Mouse (Mus musculus) spleen, embryonic (tissue): ENCODE results near the gene Armc9.

ENCODE experiments used
- CTCF ChIA-PET: fragments of 350-600 bp; sonication (Branson Sonifier 250); formaldehyde crosslinking; loops from one replicate; lab custom pipeline; 2022; lab: Charles Lee

Armc9 gene

DNA sequence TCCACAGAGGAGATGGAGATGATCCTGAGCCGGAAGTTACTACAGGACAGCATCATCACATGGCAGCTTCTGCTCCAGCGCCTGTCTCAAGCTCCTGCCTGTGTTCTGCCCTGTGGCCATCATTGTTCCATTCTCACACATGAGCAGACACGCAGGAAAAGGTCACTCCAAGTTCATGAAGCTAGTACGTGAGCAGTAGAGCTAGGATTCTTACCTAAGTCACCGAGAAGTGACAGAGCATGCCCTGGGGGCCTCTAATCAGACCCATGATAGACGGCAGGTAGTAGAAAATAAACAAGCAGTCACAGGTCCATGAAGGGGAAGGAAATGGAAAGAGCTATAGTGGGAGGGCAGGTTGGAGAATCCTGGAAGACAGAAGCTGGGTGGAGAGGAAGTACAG, 63.4 kb downstream of the Armc9 start:
- CTCF ChIA-PET, result interaction anchor here (0.9 to 1.1 kb wide), 2 partner anchors 46 to 84 kb away, joined by 3 to 4 read pairs; no protein-coding TSS in a partner anchor

DNA sequence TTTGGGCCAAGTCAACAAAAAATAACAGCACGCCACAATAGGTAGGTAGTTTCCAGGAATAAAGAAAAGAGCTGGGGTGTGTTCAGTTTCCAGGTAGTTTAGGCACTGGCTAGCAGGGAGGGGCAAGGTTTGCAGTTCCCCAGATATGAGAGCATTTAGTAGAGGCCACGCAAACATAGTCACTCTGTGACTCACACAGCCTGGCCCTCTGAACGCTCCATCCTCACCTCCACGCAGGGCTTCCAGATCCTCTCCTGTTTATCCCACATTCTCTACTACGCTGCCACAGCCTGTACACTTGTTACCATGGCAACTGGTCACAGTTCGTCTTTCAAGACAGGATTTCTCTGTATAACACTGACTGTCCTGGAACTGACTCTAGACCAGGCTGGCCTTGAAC, 70.6 kb downstream of the Armc9 start:
- CTCF ChIA-PET, result no interaction called here

DNA sequence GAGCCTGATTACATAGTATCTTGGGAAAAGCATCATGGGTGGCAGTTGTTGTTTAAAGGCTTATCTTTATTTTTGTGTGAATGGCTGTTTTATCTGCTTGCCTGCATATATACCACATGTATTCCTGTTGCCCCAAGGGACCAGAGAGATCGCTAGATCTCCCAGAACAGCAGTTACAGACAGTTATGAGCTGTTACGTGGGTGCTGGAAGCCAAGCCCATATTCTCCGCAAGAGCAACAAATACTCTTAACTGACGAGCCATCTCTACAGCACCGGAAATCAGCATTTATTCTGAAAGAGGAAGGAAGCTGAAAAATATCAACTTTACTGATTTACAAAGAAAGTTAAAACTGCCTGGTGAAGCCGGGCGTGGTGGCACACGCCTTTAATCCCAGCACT, 74.1 kb downstream of the Armc9 start:
- CTCF ChIA-PET, result no interaction called here

DNA sequence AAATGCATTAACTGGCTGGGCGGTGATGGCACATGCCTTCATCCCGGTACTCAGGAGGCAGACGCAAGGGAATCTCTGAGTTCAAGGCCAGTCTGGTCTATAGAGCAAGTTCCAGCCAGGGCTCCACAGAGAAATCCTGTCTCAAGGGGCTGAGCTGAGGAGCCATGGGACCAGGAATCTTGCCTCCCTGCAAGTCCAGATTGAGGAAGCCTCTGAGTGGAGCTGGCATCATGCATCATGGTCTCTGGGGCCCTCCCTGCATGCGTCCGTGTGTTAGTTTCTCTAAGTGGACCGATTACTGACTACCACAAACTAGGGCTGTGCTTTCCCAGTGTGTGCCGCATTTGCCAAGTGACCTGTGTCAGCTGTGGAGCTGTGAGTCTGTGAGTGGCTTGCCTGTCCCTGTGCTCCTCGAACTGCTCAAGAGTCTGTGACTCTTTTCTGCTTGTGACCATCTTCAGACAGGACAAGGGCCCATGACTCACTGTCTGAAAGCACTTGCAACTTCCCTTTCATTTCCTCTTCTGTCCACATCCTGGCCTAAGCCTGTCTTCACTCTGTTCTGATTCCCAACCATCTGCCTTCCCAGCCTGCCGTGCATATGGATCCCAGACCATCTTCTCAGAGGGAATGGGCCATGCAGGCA, 74.7 kb downstream of the Armc9 start:
- CTCF ChIA-PET, result interaction anchor here (0.6 kb wide), 1 partner anchor 1465 kb away, joined by 4 read pairs; no protein-coding TSS in a partner anchor

DNA sequence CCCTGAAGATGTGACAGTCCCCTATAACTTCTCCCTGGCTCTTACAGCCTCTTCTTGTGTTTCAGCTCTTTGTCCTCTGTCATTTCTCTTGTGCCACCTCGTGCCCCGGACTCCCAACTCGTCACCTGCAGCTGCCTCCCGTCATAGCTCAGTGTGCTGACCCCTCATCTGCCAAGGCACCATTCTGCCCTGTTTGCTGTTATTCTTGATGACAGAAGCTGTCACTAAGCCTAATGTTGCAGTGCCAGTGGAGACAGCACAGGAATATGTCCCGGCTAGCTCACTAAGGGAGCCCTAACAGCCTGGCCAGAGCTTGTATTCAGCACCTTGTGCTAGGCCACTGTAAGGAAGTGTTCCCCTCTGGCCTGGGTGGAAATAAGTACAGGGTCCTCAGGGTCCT, 78.1 kb downstream of the Armc9 start:
- CTCF ChIA-PET, result no interaction called here

DNA sequence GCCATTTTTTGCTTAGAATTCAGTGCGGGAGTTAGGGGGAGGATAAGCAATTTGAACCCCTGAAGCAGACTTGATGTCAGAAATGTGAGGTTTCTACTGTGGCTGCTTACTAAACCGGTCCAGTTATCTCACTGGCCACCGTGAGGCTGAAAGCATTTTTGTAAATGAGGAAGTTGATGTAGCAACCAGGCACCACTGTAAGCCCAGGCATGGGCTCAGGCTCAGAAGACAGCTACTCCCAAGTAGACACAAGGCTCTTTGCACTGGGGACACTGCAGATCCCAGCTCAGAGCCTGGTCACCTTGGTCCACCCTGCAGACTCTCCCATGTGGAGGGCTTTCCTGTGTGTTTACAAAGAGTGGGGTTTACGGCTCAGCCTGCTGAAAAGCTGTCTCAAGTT, 79.2 kb downstream of the Armc9 start:
- CTCF ChIA-PET, result no interaction called here

DNA sequence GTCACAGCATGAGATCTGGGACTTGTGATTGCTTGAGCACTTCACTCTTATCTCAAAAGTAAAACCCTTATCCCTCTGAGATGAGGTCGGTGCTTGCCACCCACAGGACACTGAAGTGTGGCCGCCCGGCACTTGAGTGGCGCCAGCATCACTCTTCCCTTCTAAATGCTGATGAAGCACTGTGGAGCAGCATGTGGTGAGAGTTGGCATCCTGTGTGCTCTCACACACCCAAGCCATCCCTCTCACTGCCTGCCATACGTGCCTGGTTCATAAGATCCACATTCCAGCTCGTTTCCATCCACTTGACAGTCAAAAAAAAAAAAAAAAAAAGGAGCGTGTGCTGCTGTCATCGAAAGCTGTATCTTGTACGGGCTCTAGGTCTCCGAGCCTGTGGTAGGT, 80.5 kb downstream of the Armc9 start:
- CTCF ChIA-PET, result interaction anchor here (0.6 kb wide), 1 partner anchor 200 kb away, joined by 3 read pairs; no protein-coding TSS in a partner anchor

DNA sequence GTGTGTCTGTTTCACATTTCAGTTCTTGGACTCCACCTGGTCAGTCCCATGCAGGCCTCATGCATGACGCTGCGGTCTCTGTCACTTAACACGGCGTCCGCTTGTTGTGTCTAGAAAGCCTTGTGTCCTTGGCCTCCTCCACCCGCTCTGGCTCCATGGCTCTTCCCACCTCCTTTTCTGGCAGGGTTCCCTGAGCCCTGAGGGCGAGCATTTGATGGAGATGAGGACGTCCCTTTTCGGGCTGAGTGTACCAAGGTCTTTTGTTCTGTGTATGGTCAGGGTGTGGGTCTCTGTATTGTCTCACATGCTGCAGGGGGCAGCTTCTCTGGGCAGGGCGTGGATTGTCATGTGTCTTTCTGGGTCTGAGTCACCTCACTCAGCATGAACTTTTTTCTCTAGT, 81.9 kb downstream of the Armc9 start:
- CTCF ChIA-PET, result no interaction called here

DNA sequence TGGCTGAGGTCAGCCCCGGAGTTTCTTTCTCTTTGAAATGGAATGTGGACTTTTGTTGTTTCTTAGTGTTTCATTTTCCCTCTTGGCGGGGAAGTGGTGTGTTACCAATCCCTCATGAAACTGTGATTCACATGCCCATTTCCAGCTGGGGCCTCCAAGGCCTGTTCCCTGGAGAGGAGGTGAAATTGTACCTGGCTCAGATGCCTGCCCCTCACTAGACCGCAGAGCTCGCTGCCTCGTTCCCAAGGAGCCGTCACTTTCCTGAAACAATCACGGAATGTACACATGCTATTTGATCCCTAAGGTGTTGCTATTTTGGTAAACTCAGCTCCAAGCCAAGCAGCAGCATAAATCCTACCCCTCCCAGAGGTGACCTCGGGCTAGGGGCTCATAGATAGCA, 84.4 kb downstream of the Armc9 start:
- CTCF ChIA-PET, result interaction anchor here (0.5 to 0.6 kb wide), 2 partner anchors 59 to 395 kb away, joined by 3 read pairs; no protein-coding TSS in a partner anchor

DNA sequence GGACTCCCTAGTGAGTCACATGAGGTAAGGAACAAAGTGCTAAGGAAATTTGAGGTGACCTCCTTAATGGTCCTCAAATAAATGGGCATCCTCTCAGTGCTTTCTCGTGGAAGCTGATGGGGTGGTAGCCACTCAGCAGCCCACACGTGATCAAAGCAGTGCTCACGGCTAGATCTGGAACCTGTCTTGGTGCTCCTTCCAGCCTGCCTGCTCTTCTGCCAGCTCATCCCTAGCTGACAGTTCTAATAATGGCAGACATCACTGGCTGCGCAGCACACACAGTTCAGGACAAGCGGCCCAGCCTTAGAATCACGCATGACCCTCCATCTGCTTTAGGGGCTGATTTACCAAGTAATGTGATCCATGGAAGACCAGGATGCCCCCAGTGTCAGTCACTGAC, 85.3 kb downstream of the Armc9 start:
- CTCF ChIA-PET, result no interaction called here

DNA sequence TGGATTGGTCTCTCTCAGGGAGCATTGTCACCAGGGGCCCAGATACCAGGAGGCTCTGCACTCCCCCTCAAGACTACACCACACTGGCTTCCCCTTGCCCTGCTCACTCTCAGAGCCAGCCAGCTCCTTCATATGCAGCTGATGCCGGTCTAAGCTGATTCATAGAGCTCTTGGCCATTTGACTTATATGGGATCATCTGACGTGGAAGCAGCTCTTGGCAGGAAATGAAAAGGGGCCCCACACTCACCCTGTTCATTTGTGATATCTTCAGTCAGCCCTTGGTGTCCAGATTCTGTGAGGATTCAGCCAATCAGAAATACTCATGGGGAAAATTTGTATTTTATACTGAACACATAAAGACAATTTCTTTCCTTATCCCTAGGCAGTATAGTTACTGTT, 86.4 kb downstream of the Armc9 start:
- CTCF ChIA-PET, result interaction anchor here (0.6 to 1.2 kb wide), 2 partner anchors 21 to 25 kb away, joined by 3 read pairs; no protein-coding TSS in a partner anchor

DNA sequence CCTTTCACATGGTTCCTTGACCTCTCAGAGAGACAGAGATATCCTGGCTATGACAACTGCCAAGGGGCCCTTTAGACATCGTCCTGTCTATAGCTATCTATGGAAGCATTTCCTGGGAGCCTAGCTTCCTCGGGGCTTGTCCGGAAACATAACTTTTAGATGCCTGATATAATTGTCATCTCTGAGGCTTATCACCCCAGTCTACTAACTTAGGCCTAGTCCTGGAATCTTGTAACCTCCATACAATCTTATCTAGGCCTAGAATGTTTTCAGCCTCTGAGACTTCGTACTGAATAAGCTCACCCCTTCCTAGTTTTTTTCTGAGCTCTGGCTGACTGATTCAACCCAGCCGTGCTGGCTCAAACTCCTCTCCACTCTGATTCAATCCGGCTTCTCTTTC, 88.9 kb downstream of the Armc9 start:
- CTCF ChIA-PET, result no interaction called here

DNA sequence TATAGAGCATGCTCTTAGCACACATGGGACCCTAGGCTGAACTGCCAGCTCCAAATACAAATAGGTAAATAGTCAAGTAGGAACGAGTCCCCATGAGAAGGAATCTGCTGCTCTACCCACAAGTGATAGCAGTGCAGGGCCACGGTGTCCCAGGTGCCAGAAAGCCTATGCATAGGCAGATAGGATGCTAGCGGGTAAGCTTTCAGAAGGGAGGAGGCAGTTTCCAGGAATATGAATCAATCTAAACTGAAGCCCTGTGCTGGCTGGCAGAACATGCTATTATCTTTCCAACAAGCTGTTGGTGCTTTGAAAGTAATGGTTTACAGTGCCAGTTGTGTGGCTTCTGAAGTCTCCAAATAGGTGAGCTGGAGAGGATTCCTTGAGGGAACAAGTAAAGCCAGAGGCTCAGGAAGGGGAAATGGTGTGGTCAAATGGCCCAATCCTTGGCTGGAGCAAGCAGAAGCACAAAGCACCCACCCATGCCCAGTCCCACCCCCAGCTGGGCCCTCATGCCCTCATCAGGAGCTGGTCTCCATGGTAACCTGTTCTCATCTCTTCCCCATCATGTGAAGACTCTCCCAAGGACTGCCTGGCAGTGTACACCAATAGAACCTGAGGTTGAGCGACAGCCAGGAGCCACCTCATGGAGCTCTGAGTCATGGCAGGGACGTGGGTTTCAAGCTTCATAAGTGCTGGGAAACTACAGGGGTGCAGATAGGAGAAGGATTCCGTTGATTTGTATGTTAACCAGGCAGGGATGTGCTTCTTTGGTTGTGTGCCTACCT, 90.9 kb downstream of the Armc9 start:
- CTCF ChIA-PET, result interaction anchor here (0.5 to 0.6 kb wide), 2 partner anchors 88 to 134 kb away, joined by 3 to 8 read pairs; no protein-coding TSS in a partner anchor

DNA sequence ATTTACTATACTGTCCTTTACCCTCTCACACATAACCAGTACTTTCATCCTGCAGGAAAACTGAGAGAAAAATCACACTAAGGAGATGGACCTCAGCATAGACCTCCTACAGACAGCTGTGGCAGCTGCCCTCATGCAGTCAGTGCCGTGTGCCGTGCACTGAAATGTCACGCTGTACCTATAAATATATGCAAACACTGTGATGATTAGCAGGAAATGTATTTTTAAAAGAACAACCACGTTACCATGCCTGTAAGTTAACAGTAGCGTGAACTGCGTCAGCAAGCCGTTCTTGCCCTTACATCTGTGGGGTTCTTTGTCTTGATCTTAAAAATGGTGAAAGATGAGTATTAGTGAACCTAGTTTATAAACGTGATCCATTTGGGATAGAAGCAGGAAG, 98.8 kb downstream of the Armc9 start:
- CTCF ChIA-PET, result interaction anchor here (0.7 kb wide), 1 partner anchor 105 kb away, joined by 4 read pairs; no protein-coding TSS in a partner anchor

DNA sequence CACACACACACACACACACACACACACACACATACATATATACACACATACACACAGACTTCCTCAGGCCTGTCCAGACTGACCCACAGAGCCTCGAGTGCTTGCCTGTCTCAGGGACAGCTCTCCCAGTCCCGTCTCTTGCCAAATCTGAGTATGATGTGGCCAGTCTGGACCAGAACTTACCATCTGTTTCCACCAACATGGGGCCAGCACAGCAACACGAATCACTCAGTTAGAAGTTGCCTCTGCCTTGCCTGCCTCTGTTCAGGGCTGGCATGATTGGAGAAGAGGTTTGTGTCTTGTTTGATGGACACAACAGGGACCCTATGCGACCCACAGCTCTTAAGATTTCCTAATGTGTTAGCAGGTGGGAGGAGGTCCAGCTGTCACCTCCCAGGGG, 101.7 kb downstream of the Armc9 start:
- CTCF ChIA-PET, result no interaction called here

DNA sequence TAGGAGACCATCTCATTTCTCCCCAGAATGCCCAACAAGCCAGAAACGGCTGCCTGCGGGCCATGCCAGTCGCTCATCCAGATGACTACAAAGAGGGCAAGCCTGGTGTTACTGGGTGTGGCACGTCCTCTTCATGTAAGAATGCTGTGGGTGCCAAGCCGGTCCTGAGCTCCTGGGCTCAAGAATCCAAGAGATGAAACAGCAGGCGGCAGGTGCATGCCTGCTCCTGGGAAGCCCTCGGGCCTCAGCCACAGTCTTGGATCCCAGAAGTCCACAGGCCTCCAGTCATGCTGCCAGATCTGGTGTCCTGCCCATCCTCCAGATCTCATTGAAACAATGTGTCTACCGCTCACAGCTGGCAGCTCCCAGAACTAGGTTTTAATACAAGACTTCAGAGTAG, 102.6 kb downstream of the Armc9 start:
- CTCF ChIA-PET, result no interaction called here

DNA sequence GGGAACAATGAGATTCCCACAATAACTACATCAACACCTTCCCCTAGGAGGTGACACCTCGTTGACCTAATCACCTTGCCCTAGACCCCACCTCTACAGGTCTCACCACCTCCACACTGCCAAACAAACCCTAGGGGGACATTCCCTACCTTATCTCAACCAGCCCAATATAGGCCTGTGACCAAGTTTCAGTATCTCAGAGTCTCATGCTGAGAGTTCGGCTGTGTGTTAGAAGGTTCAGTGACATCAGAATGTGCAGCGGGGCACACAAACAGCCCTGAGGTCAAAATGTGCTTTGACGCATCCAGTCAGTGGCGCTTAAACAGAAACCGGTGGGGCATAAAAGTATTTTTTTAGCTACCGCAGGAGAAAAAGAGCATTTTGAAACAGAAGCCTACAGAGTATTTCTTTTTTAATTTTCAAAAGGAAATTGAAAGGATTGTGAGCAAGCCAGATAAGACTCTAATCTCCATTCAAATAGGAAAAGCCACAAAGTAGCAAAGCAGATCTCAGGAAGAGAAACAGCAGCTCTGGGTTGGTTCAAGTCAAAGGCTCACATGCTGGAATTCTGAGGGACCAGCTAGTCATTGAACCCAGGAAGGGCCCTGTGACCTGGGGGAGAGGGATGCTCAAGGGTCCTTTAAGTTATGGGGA, 103.7 kb downstream of the Armc9 start:
- CTCF ChIA-PET, result no interaction called here

DNA sequence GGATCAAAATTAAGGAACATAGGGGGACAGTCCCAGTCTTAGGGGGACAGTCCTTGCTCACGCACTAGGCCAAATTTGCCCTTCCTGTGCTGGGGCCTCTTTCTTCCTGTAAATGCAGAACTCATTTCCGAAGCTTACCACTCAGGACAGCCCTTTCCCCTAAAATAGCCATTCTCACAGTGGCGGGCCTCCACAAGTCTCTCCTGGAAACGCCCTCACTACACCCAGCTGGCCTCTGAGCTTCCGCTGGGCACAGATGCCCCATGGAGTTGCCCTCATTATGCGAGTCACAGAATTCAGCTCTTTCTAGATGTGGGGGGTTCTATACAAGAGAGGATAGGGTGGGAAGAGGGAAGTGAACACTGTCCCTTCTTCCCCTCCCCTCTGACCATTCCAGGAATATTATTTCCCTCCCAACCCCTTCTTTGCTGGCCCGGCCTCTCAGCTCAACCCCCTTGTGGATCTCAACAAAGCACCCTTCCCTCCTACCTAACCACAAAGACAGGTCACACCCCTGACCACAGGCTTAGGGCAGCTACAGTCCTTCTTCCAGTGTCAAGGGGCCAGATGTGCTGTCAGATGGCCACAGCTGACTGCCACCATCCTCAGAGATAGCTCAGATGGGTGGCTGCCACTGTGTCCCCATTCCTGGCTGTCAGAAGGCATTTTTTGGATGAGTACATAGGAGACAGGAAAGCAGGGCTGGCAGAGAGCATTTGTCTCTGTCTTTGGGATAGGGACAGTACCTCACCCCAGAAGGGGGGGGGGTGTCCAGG, 109.2 kb downstream of the Armc9 start:
- CTCF ChIA-PET, result interaction anchor here (0.7 kb wide), 2 partner anchors 30 to 45 kb away, joined by 4 to 8 read pairs; no protein-coding TSS in a partner anchor

DNA sequence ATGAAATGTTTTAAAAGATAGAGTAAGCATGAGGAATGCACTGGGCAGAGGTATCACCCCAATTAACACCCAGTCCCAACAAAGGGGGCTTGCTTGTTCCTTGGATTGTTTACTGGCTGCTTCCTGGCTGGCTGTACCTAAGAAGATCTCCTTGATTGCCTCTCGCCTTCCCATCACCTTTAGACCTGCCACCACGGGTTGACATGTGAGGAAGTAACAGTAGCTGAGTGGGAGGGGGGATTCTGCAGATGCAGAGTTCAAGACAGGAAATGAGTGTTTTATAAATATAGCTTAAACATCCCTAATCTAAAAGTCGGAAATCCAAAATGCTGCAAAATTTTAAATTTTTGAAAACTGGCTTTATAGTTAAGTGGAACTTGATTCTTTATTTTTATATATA, 110.5 kb downstream of the Armc9 start:
- CTCF ChIA-PET, result interaction anchor here (0.8 kb wide), 1 partner anchor 86 kb away, joined by 6 read pairs; no protein-coding TSS in a partner anchor

DNA sequence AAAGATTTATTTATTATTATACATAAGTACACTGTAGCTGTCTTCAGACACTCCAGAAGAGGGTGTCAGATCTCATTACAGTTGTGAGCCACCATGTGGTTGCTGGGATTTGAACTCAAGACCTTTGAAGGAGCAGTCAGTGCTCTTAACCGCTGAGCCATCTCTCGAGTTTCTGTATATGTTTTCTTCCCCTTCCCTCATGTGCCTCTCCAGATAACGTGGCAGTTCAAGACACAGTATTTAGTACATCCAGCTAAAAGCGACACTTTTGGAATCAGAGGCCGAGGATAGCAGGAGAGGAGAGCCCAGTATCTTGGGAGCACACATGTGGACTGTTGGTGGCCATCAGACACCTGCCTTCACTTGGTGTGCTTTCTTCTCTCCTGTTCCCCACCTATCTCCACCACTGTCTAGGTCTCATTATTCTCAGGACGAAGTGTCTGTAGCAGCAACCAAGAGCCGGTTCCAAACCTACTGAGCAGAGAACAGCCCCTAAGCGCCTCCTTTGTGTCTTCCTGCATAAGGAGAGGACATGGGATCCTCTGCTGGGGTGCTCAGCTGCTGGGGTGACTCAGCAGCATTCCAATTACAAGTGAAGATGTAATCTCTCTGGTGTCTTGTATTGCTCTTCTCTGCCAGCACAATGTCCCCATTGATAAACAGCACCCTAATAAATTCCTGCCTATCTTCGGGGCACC, 114.1 kb downstream of the Armc9 start:
- CTCF ChIA-PET, result no interaction called here

DNA sequence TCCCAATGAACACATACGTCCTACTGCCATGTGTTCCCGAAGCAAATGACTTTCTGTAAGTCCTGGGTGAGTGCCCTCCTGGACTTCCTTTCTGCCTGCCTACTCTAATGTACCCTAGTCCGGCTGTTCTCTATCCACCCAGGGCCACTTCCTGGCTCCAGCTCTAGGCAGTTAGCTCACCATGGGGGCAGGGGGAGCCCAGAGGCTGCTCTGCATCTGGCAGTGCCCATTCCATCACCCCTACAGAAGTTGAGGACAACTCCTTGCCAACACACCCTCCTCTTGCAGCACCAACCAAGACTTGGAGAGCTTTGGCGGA, 114.6 kb downstream of the Armc9 start:
- CTCF ChIA-PET, result no interaction called here
